Mouse (Mus musculus) heart, adult 2 months (tissue): ENCODE measurements at regions not wholly inside any gene's neighbourhood (a gene's known extent, or its start where the extent isn't known, plus 50 kb on each side); places are given as distances from the start of the nearest gene placed in this dataset.

Source experiments
- DNase-seq, 2 experiments: peaks; one replicate each; pipeline ENCODE4 v3.0.0; 2021
- H3K27ac ChIP-seq: fragments of 200-600 bp; 2 replicates; pipeline ENCODE4 v1.8.1; 2022
- H3K27me3 ChIP-seq: fragments of 200-500 bp; 2 replicates; pipeline ENCODE4 v1.6.1; 2012; ENCODE audit warnings: mild to moderate bottlenecking, low read length, inconsistent platforms, mixed read lengths; ENCODE audit not compliant: control insufficient read depth, insufficient read depth
- H3K36me3 ChIP-seq: fragments of 200-500 bp; 2 replicates; pipeline ENCODE4 v1.6.1; 2012; ENCODE audit warnings: low read length, inconsistent platforms; ENCODE audit not compliant: control insufficient read depth, insufficient read depth
- H3K4me1 ChIP-seq: fragments of 200-500 bp; 2 replicates; pipeline ENCODE4 v1.6.1; 2011; ENCODE audit warnings: low read length; ENCODE audit not compliant: control insufficient read depth, insufficient read depth
- H3K4me3 ChIP-seq: fragments of 200-600 bp; 2 replicates; pipeline ENCODE4 v1.8.1; 2022
- H3K79me2 ChIP-seq: fragments of 200-500 bp; replicated peaks from 2 replicates; pipeline ENCODE4 v1.6.1; 2012; ENCODE audit warnings: mild to moderate bottlenecking, inconsistent platforms, low read length, moderate library complexity, mixed read lengths; ENCODE audit not compliant: control insufficient read depth, insufficient read depth
- H3K9ac ChIP-seq: fragments of 200-500 bp; 2 replicates; pipeline ENCODE4 v1.6.1; 2012; ENCODE audit warnings: low read depth, mild to moderate bottlenecking, control low read depth, inconsistent platforms, low read length, mixed read lengths
- CTCF ChIP-seq: fragments of 200-600 bp; IDR thresholded peaks from 2 replicates; pipeline ENCODE4 v1.8.1; 2022; ENCODE audit warnings: antibody characterized with exemption, mild to moderate bottlenecking, moderate library complexity
- EP300 ChIP-seq: fragments of 200-500 bp; IDR thresholded peaks from 2 replicates; pipeline ENCODE4 v1.6.1; 2011; ENCODE audit warnings: low read depth, low read length, control low read depth; ENCODE audit not compliant: insufficient read depth
- POLR2A ChIP-seq: fragments of 200-500 bp; IDR thresholded peaks from 2 replicates; pipeline ENCODE4 v1.6.1; 2011; ENCODE audit warnings: mild to moderate bottlenecking, low read depth, low read length, control low read depth; ENCODE audit not compliant: insufficient read depth
- WGBS: fragments of 180-500 bp; shearing (Covaris S2); methylation state at CpG from one replicate; pipeline ENCODE4 v1.1.7; 2018; 5-methylcytosine and 5-hydroxymethylcytosine counted together
- intact Hi-C: fragments of 180-260 bp; cut with DNase I; formaldehyde crosslinking; loops from one replicate; pipeline ENCODE4 v1.15.1; 2025

DNA sequence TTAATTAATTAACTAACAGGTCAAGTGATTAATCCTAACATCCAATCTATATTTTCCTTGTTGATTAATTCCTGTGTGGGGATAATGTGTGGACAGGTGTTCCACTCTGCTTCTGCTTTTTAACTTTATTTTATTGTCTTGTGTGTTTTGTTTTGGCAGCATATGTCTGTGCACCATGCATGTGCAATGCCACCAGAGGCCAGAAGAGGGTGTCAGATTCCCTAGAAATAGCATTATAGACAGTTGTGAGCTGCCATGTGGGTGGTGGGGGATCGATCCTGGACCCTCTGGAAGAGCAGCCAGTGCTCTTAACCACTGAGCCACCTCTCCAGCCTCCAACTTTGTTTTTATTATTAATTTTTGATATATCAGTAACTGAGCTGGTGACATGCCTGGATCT, 65.6 kb downstream of the En1 start:
- Histone ChIP-seq H3K27me3 (no peaks in the 10 kb centered on the region), H3K9ac (no peak overlapping the region), H3K79me2 (no peaks in the 10 kb centered on the region), H3K4me3 (no peak overlapping the region), H3K36me3 (no peaks in the 10 kb centered on the region), H3K27ac (no peak overlapping the region), H3K4me1 (no peaks in the 10 kb centered on the region; the same call in 1 of the 2 replicates)
- intact Hi-C loops, result no loop called here
- TF ChIP-seq CTCF (peak; percentile 50), EP300 (no peak)
- 64% methylated on average over 1 of the region's 1 CpGs for WGBS
- DNase-seq, result no peak

DNA sequence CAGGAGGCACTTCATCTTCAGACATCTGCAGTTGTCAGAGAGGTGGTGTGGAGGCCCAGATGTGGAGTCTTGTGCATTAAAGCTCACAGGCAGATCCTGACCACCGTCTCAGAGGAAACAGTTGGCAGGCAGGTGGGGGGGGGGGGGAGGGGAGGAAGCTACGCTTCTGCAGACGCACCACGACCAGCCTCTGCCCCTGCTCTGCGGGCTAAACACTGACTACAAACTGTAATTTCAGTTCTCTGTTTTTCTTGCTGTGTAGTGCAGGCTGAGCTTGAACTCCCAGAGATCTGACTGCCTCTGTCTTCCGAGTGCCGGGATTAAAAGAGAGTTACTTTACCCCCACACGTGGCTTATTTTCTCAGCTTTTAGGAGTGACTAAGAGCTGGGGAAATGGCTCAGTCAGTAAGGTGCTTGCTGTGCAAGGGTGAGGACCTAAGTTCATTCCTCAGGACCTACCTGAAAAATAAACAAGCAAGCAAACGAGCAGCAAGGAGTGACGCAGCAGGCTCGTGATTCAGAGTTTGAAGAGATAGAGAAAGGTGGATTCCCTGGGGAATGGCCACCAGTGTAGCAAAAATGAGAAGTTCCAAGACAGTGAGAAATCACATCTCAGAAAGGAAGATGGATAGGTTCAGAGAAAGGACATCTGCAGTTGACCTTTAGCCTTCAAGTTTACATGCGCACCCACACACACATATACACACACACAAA, 81.5 kb downstream of the En1 start:
- no peak for DNase-seq
- 53% methylated on average over 12 of the region's 12 CpGs for WGBS
- Histone ChIP-seq H3K79me2 (no peaks in the 10 kb centered on the region), H3K4me1 (no peaks in the 10 kb centered on the region), H3K27ac (no peak overlapping the region), H3K27me3 (no peaks in the 10 kb centered on the region), H3K9ac (no peak overlapping the region), H3K36me3 (no peaks in the 10 kb centered on the region), H3K4me3 (no peak overlapping the region)
- intact Hi-C loops, result no loop called here
- TF ChIP-seq POLR2A (no peak), EP300 (no peak), CTCF (no peak)

DNA sequence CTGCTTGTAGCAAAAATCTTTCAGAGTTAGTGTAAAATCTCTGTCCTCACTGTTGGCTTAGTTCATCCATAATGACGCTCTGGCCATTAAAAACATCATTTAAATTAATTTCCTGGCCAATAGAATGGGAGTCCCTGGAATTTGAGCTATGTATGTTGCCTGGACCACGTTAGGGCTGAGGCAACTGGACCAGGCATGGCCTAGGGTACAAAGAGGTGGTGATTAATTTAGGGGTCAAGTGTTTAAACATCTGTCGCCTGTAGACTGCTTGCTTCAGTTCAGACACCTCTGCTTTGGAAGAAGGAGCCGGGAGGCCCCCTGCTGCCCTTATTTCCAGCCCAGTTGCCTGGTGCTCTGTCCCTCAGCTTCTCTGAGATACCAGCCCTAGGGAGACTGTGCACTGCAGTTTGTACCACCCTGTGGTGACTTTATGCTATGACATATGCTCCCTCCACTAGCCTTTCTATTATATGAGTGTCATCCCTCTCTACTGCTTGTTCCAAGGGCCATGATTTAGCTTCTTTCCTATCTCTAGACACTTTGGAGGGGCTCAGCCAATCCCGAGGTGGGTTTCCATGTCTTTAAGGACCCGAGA, 83.5 kb downstream of the En1 start:
- intact Hi-C loops, result no loop called here
- no peak overlapping the region for H3K9ac ChIP-seq
- H3K27me3 ChIP-seq, result no peaks in the 10 kb centered on the region
- WGBS, result 49% methylated on average over 6 of the region's 6 CpGs
- no peaks in the 10 kb centered on the region for H3K36me3 ChIP-seq
- no peak overlapping the region for H3K27ac ChIP-seq
- no peaks in the 10 kb centered on the region for H3K4me1 ChIP-seq
- TF ChIP-seq CTCF, result peak; percentile 42
- no peak for TF ChIP-seq POLR2A
- no peak for TF ChIP-seq EP300
- H3K4me3 ChIP-seq, result no peak overlapping the region
- DNase-seq, result no peak
- no peaks in the 10 kb centered on the region for H3K79me2 ChIP-seq

DNA sequence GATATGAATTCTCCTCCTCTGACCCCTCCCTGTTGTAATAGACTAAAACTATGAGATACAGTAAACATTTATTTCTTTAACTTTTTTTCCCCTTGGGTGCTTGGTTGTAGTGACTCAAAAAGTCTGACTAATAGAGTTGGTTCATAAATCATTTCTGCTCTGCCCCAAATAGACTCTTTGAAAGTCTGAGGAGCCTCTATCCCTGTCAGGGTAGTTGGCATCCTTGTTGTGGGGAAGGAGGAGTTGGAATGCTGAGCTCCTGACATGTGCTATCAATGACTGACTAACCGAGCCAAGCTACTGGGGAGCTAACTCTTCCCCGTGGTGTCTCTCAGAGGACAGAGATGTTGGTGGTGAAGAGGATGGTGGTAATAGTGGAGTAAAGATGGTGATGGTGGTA, 89.4 kb downstream of the En1 start:
- H3K4me3 ChIP-seq, result no peak overlapping the region
- no peaks in the 10 kb centered on the region for H3K36me3 ChIP-seq
- no peak overlapping the region for H3K9ac ChIP-seq
- no peaks in the 10 kb centered on the region for H3K27me3 ChIP-seq
- TF ChIP-seq POLR2A (no peak), EP300 (no peak), CTCF (no peak)
- intact Hi-C loops, result no loop called here
- 84% methylated on average over 2 of the region's 2 CpGs for WGBS
- no peaks in the 10 kb centered on the region for H3K79me2 ChIP-seq
- no peaks in the 10 kb centered on the region for H3K4me1 ChIP-seq
- H3K27ac ChIP-seq, result no peak overlapping the region
- no peak for DNase-seq

DNA sequence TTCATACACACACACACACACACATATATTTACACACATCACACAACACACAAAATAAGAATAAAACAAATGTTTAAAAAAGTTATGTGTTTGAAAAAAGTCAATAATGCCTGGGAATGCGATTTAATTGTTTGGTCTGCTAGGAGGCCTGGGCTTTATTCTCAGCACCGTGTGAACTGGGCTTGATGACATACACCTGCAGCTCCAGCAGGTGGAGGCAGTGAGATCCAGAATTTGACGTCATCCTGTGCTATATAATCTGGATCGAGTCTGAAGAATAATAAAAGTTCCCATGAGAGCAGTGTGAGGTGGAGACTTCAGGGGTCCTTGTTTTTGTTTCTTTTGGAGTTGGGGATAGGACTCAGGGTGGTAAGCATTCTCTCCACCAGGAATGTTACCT, 96.0 kb downstream of the En1 start:
- no peak overlapping the region for H3K9ac ChIP-seq
- no peaks in the 10 kb centered on the region for H3K79me2 ChIP-seq
- 79% methylated on average over 4 of the region's 4 CpGs for WGBS
- no peaks in the 10 kb centered on the region for H3K36me3 ChIP-seq
- no peak overlapping the region for H3K4me3 ChIP-seq
- TF ChIP-seq CTCF (peak; percentile 30; the same call in 1 of the 2 replicates), POLR2A (no peak)
- H3K4me1 ChIP-seq, result no peaks in the 10 kb centered on the region
- H3K27me3 ChIP-seq, result no peaks in the 10 kb centered on the region
- H3K27ac ChIP-seq, result no peak overlapping the region
- intact Hi-C loops, result no loop called here
- no peak for DNase-seq

DNA sequence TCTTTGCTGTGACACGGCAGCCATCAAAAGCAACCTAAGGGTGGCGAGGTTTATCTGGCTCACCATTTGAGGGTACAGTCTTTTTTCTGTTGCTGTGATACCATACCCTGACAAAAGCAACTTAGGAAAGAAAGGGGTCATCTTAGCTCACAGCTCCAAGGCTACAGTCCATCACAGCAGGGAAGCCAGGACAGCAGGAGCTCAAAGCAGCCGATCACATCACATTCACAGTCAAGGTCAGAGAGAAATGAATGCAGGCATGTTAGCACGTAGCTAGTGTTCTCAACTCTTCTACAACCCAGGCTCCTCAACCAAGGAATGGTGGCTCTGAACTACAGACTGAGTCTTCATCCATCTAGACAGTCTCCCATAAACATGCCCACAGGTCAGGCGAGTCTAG, 102.0 kb downstream of the En1 start:
- WGBS, result 77% methylated on average over 5 of the region's 5 CpGs
- intact Hi-C loops, result loop anchor here (10.0 kb wide), 1 partner anchor 111 kb away; no protein-coding TSS in a partner anchor
- Histone ChIP-seq H3K4me3 (no peak overlapping the region), H3K4me1 (no peaks in the 10 kb centered on the region), H3K79me2 (no peaks in the 10 kb centered on the region), H3K9ac (no peak overlapping the region), H3K27me3 (no peaks in the 10 kb centered on the region), H3K27ac (no peak overlapping the region), H3K36me3 (no peaks in the 10 kb centered on the region)
- no peak for DNase-seq
- TF ChIP-seq POLR2A (no peak), CTCF (no peak), EP300 (no peak)
